Mouse (Mus musculus) CH12.LX (cell line): ENCODE data around the gene Gm4302.
"Not testable (repeated sequence)": the region's sequence is repeated elsewhere in the genome, so short reads cannot be mapped to it uniquely, and the experiment has no call there.

Source experiments
- CTCF ChIP-seq, 2 experiments: IDR thresholded peaks in 1 of 2; conservative IDR thresholded peaks in 1 of 2; 2 replicates each; pipeline ENCODE4 v1.5.1; 2011 to 2012; ENCODE audit warnings: low read depth in 2 of 2, low read length in 2 of 2, improper control_type of control experiment in 1 of 2, inconsistent platforms in 1 of 2, mild to moderate bottlenecking in 1 of 2, moderate library complexity in 1 of 2
- EP300 ChIP-seq: IDR thresholded peaks from 2 replicates; pipeline ENCODE4 v1.6.1; 2011; ENCODE audit warnings: low read length, improper control_type of control experiment
- MAFK ChIP-seq: IDR thresholded peaks from 2 replicates; pipeline ENCODE4 v1.6.1; 2011; ENCODE audit warnings: low read length, improper control_type of control experiment; ENCODE audit not compliant: insufficient replicate concordance
- MEF2A ChIP-seq: IDR thresholded peaks from 2 replicates; pipeline ENCODE4 v1.6.1; 2014; ENCODE audit warnings: low read depth, mild to moderate bottlenecking, inconsistent platforms, low read length, improper control_type of control experiment, borderline replicate concordance
- MYC ChIP-seq: IDR thresholded peaks from 2 replicates; pipeline ENCODE4 v1.6.1; 2011; ENCODE audit warnings: low read depth, mild to moderate bottlenecking, improper control_type of control experiment, low read length
- NELFE ChIP-seq: IDR thresholded peaks from 2 replicates; pipeline ENCODE4 v1.6.1; 2011; ENCODE audit warnings: low read depth, low read length, improper control_type of control experiment
- PAX5 ChIP-seq: IDR thresholded peaks from 2 replicates; pipeline ENCODE4 v1.6.1; 2012; ENCODE audit warnings: low read length, inconsistent platforms, mixed read lengths
- POLR2A ChIP-seq: IDR thresholded peaks from 2 replicates; pipeline ENCODE4 v1.6.1; 2011; ENCODE audit warnings: low read depth, mild to moderate bottlenecking, improper control_type of control experiment, low read length
- POLR2AphosphoS2 ChIP-seq: IDR thresholded peaks from 2 replicates; pipeline ENCODE4 v1.6.1; 2011; ENCODE audit warnings: low read depth, low read length, improper control_type of control experiment
- RAD21 ChIP-seq: IDR thresholded peaks from 2 replicates; pipeline ENCODE4 v1.6.1; 2011; ENCODE audit warnings: low read depth, mild to moderate bottlenecking, low read length, improper control_type of control experiment, moderate library complexity
- SIN3A ChIP-seq: IDR thresholded peaks from 2 replicates; pipeline ENCODE4 v1.6.1; 2012; ENCODE audit warnings: low read length, improper control_type of control experiment, inconsistent platforms
- SMC3 ChIP-seq: IDR thresholded peaks from 2 replicates; pipeline ENCODE4 v1.6.1; 2011; ENCODE audit warnings: low read depth, low read length, improper control_type of control experiment
- TCF12 ChIP-seq: IDR thresholded peaks from 2 replicates; pipeline ENCODE4 v1.6.1; 2014; ENCODE audit warnings: low read depth, mild to moderate bottlenecking, inconsistent platforms, low read length, improper control_type of control experiment
- ZC3H11A ChIP-seq: IDR thresholded peaks from 2 replicates; pipeline ENCODE4 v1.6.1; 2012; ENCODE audit warnings: low read depth, mild to moderate bottlenecking, inconsistent platforms, low read length, improper control_type of control experiment

- not testable (repeated sequence) for TF ChIP-seq POLR2A; CTCF (conservative IDR thresholded peaks at IDR 0.05 in 1 of 2, IDR thresholded peaks at IDR 0.05 in 1 of 2; ENCODE audit: low read depth in 2 of 2, low read length in 2 of 2); NELFE; ZC3H11A; MEF2A; MAFK; POLR2AphosphoS2; RAD21; MYC; PAX5; TCF12; SIN3A; EP300; SMC3
Observed at GRCm38 (mm10) chr10:100335376-100335775, 5.3 kb upstream of the Gm4302 start, which contains the start of gene Gm4301.
